Mouse (Mus musculus): ENCODE measurements around the gene Rassf6. TPM values are rescaled to one million over a fixed set of nuclear protein-coding genes. Genes with fewer than 3 reads are reported as not detected.

Gene Rassf6
- 0.42 TPM in 1 of 2 replicates, not detected in the other for polyA plus RNA-seq (2012; ENCODE audit: low replicate concordance)

GRCm38 (mm10) chr5:90640286-90641217, at the start of gene Rassf6:
Rassf6 (minus strand) TSS chr5:90640657.

GRCm38 (mm10) chr5:90560743-90561142, 79.7 kb downstream of the Rassf6 start, which contains the start of gene 5830473C10Rik:
5830473C10Rik (plus strand) TSS chr5:90561107.

Other genes with a start within 250 kb of the Rassf6 start
- gene Alb, start 179.8 kb downstream of the Rassf6 start, polyA plus RNA-seq (2012; ENCODE audit: low replicate concordance) = not detected in 2 replicates
- gene Afp, start 149.9 kb downstream of the Rassf6 start, polyA plus RNA-seq (2012; ENCODE audit: low replicate concordance) = not detected in 2 replicates
- gene Afm, start 121.7 kb downstream of the Rassf6 start, polyA plus RNA-seq (2012; ENCODE audit: low replicate concordance) = not detected in 2 replicates
- 0.48 and 0.80 TPM in 2 replicates for gene 5830473C10Rik, start 79.5 kb downstream of the Rassf6 start, polyA plus RNA-seq (2012; ENCODE audit: low replicate concordance)
- gene Cxcl5, start 118.7 kb upstream of the Rassf6 start, polyA plus RNA-seq (2012; ENCODE audit: low replicate concordance) = not detected in 2 replicates
- 0.27 and 0.38 TPM in 2 replicates for gene Ppbp, start 127.9 kb upstream of the Rassf6 start, polyA plus RNA-seq (2012; ENCODE audit: low replicate concordance)
- gene Pf4, start 131.8 kb upstream of the Rassf6 start, polyA plus RNA-seq (2012; ENCODE audit: low replicate concordance) = 0.78 and 4.4 TPM in 2 replicates
- gene Cxcl3, start 145.4 kb upstream of the Rassf6 start, polyA plus RNA-seq (2012; ENCODE audit: low replicate concordance) = not detected in 2 replicates
- not detected in 2 replicates for gene Cxcl15, start 153.9 kb upstream of the Rassf6 start, polyA plus RNA-seq (2012; ENCODE audit: low replicate concordance)

All from leukemia stem cell, adult 10-12 weeks (primary cell).